Mouse (Mus musculus) lung, postnatal 10 days (tissue): ENCODE results near the gene Pigl.
"Not testable (repeated sequence)": the region's sequence is repeated elsewhere in the genome, so short reads cannot be mapped to it uniquely, and the experiment has no call there.

Experiments
- DNase-seq: peaks from one replicate; pipeline ENCODE4 v3.0.0; 2021

Pigl gene

DNA sequence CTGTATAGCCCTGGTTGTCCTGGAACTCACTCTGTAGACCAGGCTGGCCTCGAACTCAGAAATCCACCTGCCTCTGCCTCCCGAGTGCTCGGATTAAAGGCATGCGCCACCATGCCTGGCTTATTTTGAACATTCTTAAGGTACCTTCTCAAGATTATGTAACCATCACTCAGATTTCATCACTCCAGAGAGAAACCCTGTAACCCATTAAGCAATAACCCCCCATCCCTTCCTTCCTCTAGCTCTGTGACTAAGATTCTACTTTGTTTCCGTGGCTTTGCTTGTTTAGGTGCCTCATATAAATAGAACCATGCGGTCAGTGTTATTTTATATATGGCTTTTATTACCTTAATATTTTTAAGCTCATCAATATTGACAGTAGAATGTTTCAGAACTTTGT, 12.2 kb downstream of the Pigl start:
- no peak for DNase-seq

DNA sequence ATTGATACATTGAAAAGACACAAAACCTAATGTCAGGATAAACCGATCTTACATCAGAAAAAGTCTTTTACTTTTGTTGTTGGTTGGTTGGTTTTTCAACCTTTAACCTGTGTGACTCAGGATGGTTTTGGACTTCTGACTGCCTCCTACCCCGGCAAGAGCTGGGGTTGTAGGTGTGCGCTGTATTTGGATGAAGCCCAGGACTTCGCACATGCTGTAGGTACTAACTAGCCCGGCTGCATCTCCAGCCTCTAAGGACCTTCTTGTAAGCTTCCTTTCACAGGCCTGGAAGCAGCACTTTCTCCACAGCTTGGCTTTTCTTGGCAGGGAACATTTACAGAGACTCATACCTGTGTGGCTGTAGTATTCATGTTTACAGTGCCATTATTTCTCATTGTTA, 15.3 kb downstream of the Pigl start:
- DNase-seq = no peak

DNA sequence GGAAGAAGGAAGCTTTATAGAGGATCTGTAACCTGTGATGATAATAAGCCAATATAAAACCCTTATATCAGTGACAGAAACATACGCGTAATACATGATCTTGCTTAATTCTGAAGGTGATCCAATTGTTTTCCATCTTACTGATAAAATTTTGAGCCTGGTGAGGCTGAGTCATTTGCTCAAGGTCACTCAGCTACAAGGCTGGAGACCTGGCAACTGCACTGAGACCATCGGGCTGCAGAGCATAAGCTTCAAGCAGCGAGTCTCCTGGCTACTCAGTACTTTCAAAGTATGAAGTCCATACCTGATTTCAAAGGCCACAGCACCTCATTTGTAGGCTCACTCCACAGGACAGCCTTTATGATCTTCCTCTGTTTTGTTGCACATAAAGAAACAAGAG, 17.9 kb downstream of the Pigl start:
- no peak for DNase-seq

DNA sequence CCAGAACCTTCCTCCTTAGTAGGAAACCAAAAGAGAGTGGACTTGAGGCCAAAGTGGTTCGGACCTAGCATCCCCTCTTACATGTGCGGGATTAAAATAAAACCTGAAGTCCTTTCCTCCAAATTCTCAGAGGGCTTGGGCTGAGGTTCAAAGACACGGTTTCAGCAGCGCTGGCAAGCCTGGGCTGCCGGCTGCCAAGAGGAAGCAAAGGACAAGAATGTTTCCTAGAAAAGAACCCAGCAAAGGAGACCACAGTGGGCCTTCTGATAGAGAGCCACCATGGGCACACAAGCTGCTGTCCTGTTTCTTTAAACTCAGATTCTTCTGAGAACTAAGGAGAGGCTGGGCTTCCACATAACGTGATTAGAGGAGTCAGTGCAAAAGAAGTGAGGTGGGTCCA, 20.7 kb downstream of the Pigl start:
- no peak for DNase-seq

DNA sequence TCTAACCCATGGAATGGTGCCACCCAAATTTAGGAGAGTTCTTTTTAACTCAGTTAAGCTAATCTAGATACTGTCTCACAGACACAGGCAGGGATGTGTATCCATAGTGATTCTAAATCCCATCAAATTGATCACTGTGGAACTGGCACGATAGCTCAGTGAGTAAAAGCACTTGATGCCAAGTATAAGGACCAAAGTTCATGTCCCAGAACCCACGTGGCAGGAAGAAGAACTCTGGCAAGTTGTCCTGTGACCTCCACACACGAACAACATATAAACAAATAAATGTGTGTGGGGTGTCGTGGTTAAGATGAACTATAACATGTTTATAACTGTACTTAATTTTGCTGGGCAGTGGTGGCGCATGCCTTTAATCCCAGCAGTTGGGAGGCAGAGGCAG, 21.3 kb downstream of the Pigl start:
- no peak for DNase-seq

GRCm38 (mm10) chr11:62486949-62487348, 28.7 kb downstream of the Pigl start:
- DNase-seq = no peak

DNA sequence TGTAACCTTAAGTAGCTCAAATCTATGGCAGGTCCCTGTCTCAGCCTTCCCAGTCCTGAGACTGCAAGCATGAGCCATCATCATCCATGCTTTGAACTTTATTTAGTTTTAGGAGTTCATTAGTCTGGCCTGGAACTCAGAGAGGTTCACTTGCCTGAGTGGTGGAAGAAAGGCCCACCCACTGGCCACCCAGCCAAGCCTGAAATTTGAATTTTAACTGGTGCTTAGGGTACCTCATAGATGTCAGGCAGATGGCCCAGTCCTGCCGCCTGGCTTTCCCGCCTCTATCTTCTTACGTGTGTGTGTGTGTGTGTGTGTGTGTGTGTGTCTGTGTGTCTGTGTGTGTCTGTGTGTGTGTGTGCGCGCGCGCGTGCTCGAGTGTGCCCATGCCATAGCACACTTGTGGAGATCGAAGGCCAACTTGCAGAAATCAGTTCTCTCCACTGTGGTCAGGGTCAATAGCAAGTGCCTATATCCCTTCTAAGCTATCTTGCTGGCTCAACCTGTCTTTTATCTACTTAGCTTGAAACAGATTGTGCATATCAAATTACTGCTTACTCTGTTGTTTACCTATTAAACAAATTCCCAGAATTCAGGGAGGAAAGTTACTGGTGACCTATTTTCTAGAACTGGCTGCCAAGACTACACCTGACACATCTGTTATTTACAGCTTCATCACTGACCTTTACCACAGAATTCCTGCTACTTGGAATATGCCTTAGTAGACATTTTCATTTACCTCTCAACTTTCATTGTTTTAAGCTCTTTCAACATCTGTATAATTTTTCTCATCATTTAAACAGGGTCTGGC, 29.5 kb downstream of the Pigl start:
- no peak for DNase-seq

GRCm38 (mm10) chr11:62493701-62494100, 35.4 kb downstream of the Pigl start:
- DNase-seq = no peak

DNA sequence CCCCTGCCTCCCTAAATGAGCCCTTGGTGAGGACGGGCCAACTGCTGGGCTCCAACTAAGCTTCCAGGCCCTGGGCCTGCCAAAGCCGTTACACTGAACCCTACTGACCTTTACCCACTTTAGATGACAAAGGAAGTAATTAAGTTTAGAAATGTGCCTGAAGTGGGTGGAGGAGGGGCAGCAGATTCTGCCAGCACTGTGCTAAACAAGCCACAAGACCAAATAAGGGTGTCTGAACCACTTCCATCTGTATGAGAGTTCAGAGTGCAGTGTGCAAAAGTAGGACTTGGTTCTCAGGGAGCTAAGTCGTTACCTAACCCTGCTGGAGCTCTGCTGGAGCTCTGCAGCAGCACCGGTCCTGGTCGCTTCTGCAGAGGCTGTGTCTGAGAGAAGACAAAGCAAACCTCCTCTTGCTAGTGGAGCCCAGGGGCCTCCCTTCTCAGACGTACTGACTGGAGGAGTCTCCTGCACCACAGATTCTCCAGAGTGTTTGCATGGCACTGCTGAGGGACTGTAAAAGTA, 36.6 kb downstream of the Pigl start:
- peak; percentile 88 for DNase-seq

DNA sequence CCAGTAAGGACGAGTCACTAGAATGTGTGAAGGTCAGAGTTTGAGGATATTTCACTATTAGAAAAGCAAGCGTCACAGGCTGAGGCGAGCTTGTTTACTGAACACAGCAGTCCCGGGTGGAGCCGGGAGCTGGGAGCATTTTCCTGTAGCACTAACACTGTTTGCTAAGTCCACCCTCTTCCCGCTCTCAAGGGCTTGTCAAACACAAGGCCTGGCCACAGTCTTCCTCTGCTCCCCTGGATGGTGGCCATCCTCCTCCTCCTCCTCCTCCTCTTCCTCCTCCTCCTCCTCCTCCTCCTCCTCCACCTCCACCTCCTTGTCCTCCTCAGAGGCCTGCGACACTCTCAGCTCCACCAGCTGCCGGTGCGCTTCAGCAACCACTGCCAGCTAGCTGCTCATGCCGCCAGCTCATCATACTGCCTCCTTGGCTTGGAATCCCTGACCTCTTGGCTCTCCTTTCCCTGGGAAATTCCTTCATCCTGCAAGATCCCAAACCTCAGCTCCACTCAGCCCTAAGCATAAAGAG, 37.1 kb downstream of the Pigl start:
- peak; percentile 71 for DNase-seq

- DNase-seq = peak; percentile 56
These were observed 38.0 kb downstream of the Pigl start for GRCm38 (mm10) chr11:62496151-62496715.

DNA sequence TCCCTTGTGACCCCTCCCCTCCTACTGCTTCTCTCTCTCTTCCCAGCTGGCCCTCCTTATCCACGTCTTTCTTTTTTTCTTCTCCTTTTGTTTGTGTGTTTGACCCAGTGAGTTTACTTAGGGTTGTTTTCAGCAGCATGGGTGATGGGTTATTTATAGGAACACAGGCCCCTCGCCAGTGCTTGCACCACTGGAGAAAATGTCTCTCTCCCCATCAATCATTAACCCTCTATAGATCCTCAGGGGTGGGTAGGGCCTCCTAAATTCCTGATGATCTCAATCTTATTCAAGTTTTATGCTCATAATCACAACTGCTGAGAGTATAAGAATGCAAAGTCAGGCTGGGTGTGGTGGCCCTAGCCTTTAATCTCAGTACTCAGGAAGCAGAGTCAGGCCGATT, 38.9 kb downstream of the Pigl start:
- DNase-seq = no peak

- no peak for DNase-seq
These were observed 40.5 kb downstream of the Pigl start for GRCm38 (mm10) chr11:62498802-62499201.

DNA sequence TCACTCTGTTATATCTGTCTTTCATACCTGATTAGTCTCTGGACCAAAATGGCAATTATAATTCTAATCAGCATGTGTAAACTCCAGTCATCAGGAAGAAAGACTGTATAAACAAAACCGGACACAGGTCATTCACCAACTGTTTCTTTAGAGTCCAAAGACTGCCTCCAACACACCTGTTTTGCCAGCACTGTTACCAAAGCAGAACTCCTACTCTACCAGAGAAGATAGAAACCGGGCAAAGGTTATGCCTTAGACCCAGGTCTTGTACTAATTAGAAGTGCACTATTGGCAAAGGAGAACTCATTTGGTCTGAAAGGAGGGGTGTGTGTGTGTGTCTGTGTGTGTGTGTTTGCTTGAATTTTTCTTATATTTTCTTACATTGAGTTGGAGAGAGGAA, 42.3 kb downstream of the Pigl start:
- DNase-seq = no peak

DNA sequence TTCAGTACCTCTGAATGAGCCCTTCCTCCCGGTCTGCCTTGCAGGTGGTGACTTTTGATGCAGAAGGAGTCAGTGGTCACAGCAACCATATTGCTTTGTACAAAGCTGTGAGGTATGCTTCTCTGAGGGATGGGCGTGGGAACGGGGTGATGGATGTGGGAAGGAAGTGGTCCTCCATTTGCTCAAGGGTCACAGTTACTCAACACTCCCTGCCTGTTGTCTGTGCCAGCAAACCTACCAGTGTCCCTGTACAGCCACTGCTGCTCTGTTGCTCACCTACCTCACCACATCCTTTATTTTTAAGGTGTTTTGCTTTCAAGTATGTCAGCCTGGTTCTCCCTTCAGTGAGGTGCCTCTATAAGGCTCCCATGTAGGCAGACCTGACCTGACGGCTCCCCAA, 49.4 kb downstream of the Pigl start:
- no peak for DNase-seq

- DNase-seq = not testable (repeated sequence)
These were observed 50.1 kb downstream of the Pigl start for GRCm38 (mm10) chr11:62508365-62508764.

DNA sequence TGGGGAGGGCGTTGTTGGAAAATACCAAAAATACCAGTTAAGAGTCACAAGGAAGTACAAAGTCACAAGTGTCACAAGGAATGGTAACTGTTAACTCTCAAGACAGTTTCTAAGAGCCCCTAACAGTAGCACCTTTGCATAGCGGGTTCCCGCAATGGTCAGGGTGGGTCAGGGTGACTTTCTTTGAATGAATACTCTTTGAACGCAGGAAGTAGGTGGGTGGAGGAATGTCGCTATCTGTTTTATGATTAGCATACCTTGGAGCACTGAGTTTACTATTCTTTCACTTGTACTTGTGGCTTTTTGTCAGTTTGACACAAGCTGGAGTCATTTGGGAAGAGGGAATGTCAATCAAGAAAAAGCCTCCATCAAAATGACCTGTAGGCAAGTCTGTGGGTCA, 50.6 kb downstream of the Pigl start:
- not testable (repeated sequence) for DNase-seq

DNA sequence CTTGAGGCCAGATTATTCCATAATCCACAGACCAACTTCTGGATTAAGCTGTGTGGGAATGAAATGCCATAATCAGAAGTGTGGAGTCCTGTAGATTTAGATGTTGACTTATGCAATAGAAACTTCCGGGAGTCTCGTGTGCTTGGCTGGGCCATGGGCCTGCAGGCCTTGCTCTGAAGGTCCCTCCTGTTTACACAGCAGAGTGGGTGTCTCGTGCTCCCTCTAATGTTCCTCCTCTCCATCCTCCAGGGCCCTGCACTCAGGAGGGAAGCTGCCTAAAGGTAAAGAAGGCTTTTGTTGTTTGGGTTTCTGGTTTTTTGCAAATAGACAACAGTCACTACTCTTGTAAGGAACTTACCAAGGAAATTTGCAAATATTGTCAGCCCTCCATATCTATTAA, 51.3 kb downstream of the Pigl start:
- no peak for DNase-seq

DNA sequence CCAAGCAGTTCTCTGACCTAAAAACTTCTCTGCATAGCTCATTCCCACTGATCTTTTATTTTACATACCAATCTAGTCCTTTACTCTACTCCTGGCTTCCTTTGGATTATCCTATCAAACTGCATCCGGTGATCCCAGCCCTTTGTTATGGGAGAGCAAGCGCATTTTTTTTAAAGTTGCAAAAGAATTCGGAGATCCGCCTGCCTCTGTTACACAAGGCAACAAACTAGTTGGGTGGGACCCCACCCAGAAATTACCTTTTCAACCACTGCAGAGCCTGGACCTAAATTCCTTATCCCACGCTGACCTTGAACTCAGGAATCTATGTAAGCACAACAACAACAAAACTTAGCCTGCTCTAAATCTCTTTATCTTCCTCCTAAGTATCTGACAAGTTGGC, 52.7 kb downstream of the Pigl start:
- no peak for DNase-seq

- DNase-seq = no peak
These were observed 53.4 kb downstream of the Pigl start for GRCm38 (mm10) chr11:62511444-62512202.

DNA sequence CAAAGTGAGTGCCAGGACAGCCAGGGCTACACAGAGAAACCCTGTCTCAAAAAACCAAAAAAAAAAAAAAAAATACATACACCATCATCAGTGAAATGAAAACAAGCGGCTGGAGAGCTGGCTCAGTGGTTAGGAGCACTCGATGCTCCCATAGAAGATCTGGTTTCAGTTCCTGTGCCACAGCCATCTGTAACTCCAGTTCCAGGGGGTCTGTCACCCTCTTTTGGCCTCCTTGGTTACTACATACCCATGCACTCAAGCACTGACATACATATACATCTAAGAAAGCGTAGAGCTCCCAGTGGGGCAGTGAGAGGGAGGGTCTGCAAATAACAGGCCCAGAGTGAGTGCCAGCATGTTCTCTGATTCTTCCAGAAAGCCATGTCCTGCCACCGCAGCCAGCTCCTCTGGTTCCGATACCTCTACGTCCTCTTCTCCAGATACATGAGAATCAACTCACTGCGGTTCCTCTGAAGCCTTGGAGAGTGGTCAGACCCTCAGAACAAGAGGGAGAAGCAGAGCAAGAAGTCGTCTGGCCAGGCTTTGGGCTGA, 54.3 kb downstream of the Pigl start:
- DNase-seq = no peak

DNA sequence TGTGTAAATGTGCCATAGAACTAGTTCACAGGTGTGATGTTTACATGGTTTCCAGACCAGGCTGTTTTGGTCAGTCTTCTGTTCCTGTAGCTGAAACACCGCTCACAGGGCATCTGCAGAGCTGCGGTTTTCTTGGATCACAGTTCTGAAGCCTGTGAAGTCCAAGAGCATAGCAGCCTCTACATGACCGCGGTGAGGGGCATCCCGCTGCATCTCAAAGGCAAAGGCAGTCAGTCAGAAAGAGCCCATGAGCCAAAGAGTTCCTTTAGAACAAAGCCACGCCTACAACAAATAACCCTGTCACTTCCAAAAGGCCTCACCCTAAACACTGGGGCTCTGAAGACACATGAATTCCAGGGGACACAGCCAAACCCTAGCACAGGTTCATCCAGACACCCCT, 55.1 kb downstream of the Pigl start:
- DNase-seq = no peak

DNA sequence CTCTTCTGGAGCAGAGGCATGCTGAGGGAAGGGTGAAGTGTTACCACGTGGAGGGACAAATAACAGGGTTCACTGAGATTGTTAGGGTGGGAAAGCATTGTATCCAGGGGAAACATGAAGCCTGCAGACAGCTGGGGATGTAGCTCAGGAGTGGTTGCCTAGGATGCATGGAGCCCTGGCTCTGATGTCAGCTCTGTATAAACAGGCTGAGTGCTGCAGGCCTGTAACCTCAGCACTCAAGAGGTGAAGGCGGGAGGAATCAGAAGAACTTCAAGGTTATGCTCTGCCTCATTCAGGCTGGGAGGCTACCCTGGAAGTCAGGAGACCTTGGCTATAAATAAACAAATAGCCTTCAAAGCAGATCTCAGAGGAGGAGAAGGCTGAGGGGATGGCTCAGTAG, 60.7 kb downstream of the Pigl start:
- DNase-seq = no peak
